Mouse (Mus musculus) yolk sac, embryonic 10.5 days (tissue): ENCODE measurements at regions not wholly inside any gene's neighbourhood (a gene's known extent, or its start where the extent isn't known, plus 50 kb on each side); places are given as distances from the start of the nearest gene placed in this dataset.

Source experiments
- DNase-seq: peaks from one replicate; pipeline ENCODE4 v3.0.0-alpha.2; 2017; ENCODE audit warnings: low spot score

- DNase-seq = no peak
Measured at GRCm38 (mm10) chr10:124320191-124321110, 1056.7 kb downstream of the Fam19a2 start.

GRCm38 (mm10) chr10:124332491-124332890, 1056.8 kb downstream of the Slc16a7 start:
- no peak for DNase-seq

- no peak for DNase-seq
Measured at GRCm38 (mm10) chr10:124338923-124339322, 1050.3 kb downstream of the Slc16a7 start.

GRCm38 (mm10) chr10:124349300-124349699, 1040.0 kb downstream of the Slc16a7 start:
- no peak for DNase-seq

- DNase-seq = no peak
Measured at GRCm38 (mm10) chr10:124362795-124363194, 1026.5 kb downstream of the Slc16a7 start.

- DNase-seq = no peak
Measured at GRCm38 (mm10) chr10:124370994-124371393, 1018.3 kb downstream of the Slc16a7 start.

GRCm38 (mm10) chr10:124402647-124403046, 986.6 kb downstream of the Slc16a7 start:
- no peak for DNase-seq

- DNase-seq = no peak
Measured at GRCm38 (mm10) chr10:124409633-124410032, 979.6 kb downstream of the Slc16a7 start.

- DNase-seq = no peak
Measured at GRCm38 (mm10) chr10:124416531-124416930, 972.7 kb downstream of the Slc16a7 start.

GRCm38 (mm10) chr10:124423418-124423817, 965.8 kb downstream of the Slc16a7 start:
- no peak for DNase-seq
